Mouse (Mus musculus): ENCODE data around the gene Scn5a. TPM values are rescaled to one million over a fixed set of nuclear protein-coding genes. Genes with fewer than 3 reads are reported as not detected.

The Scn5a gene
- polyA plus RNA-seq, 1 experiment: 6.4 TPM

- 26% methylated on average over 9 of the region's 9 CpGs for WGBS
- Histone ChIP-seq H3K27ac (ENCODE audit: control insufficient read depth, insufficient read depth, low read length) (no peak overlapping the region), H3K4me3 (ENCODE audit: control insufficient read depth, insufficient read depth, low read length) (no peak overlapping the region), H3K36me3 (ENCODE audit: control insufficient read depth, insufficient read depth, low read length) (no peaks in the 10 kb centered on the region), H3K27me3 (ENCODE audit: control insufficient read depth, insufficient read depth, low read length) (peaks cover 2% of the 10 kb centered on the region; the same call in 1 of the 2 replicates), H3K4me1 (replicated peaks; ENCODE audit: control insufficient read depth, insufficient read depth, low read length) (peaks cover 12% of the 10 kb centered on the region)
- no peak for DNase-seq
- TF ChIP-seq CTCF (IDR thresholded peaks at IDR 0.05; ENCODE audit: borderline replicate concordance, control insufficient read depth, extremely low read depth, insufficient read depth, low read length, poor library complexity): no peak
- no peak for TF ChIP-seq POLR2A (IDR thresholded peaks at IDR 0.05; ENCODE audit: control insufficient read depth, extremely low read depth, insufficient read depth, low read length, poor library complexity)
Observed at GRCm38 (mm10) chr9:119570652-119571051, 8.2 kb downstream of the Scn5a start.

DNA sequence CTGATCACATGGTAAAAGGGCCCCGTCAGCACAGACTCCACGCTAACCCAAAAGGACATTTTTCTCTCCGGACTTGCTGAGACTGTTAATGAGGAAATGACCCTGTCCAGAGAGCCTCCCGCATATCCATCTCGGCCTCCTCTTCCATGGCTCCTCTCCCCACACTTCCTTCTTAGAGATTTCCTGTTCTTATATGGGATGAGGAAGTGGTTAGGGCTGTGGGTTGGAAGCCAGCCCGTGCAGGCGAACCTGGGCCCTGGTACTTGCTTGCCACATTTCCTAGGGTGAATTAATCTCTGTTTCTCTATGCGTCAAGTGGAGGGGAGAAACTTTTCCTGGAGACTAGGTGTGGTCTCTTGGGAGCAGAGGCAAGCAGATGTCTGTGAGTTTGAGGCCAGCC is 10.1 kb downstream of the Scn5a start:
- H3K4me1 ChIP-seq (replicated peaks; ENCODE audit: control insufficient read depth, insufficient read depth, low read length): peaks cover 12% of the 10 kb centered on the region
- no peak overlapping the region for H3K4me3 ChIP-seq (ENCODE audit: control insufficient read depth, insufficient read depth, low read length)
- no peaks in the 10 kb centered on the region for H3K36me3 ChIP-seq (ENCODE audit: control insufficient read depth, insufficient read depth, low read length)
- peaks cover 2% of the 10 kb centered on the region; the same call in 1 of the 2 replicates for H3K27me3 ChIP-seq (ENCODE audit: control insufficient read depth, insufficient read depth, low read length)
- no peak overlapping the region for H3K27ac ChIP-seq (ENCODE audit: control insufficient read depth, insufficient read depth, low read length)
- 8% methylated on average over 8 of the region's 8 CpGs for WGBS
- DNase-seq: no peak
- TF ChIP-seq CTCF (IDR thresholded peaks at IDR 0.05; ENCODE audit: borderline replicate concordance, control insufficient read depth, extremely low read depth, insufficient read depth, low read length, poor library complexity): no peak
- TF ChIP-seq POLR2A (IDR thresholded peaks at IDR 0.05; ENCODE audit: control insufficient read depth, extremely low read depth, insufficient read depth, low read length, poor library complexity): no peak

- DNase-seq: no peak
- WGBS: 77% methylated on average over 5 of the region's 5 CpGs
- no peak for TF ChIP-seq CTCF (IDR thresholded peaks at IDR 0.05; ENCODE audit: borderline replicate concordance, control insufficient read depth, extremely low read depth, insufficient read depth, low read length, poor library complexity)
- no peak for TF ChIP-seq POLR2A (IDR thresholded peaks at IDR 0.05; ENCODE audit: control insufficient read depth, extremely low read depth, insufficient read depth, low read length, poor library complexity)
Observed at GRCm38 (mm10) chr9:119567800-119568199, 11.0 kb downstream of the Scn5a start.

DNA sequence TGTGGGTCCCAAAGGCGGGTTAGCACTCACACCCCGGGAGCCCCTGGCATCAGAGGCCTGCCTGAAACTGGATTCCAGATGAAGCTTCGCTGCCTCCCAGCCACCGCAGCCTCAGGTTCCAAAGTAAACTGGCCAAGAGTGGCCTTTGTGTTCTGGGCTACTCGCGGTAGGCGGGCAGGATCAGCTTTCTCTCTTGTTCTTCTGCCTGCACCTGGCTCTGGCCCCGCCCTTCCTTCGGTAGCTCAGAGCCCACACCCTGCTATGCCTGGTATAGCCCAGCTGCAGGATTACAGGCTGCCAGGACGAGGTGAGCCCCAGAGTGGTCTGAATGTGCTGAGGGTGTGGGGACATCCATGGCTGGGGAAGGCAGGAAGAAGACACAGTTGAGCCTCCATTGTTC is 12.6 kb downstream of the Scn5a start:
- Histone ChIP-seq H3K36me3 (ENCODE audit: control insufficient read depth, insufficient read depth, low read length) (no peaks in the 10 kb centered on the region), H3K4me3 (ENCODE audit: control insufficient read depth, insufficient read depth, low read length) (no peak overlapping the region), H3K4me1 (replicated peaks; ENCODE audit: control insufficient read depth, insufficient read depth, low read length) (peaks cover 12% of the 10 kb centered on the region), H3K27me3 (ENCODE audit: control insufficient read depth, insufficient read depth, low read length) (peaks cover 2% of the 10 kb centered on the region; the same call in 1 of the 2 replicates), H3K27ac (ENCODE audit: control insufficient read depth, insufficient read depth, low read length) (no peak overlapping the region)
- WGBS: 23% methylated on average over 10 of the region's 10 CpGs
- DNase-seq: no peak
- TF ChIP-seq POLR2A (IDR thresholded peaks at IDR 0.05; ENCODE audit: control insufficient read depth, extremely low read depth, insufficient read depth, low read length, poor library complexity) (no peak), CTCF (IDR thresholded peaks at IDR 0.05; ENCODE audit: borderline replicate concordance, control insufficient read depth, extremely low read depth, insufficient read depth, low read length, poor library complexity) (no peak)

More at GRCm38 (mm10) chr9:119567800-119568199, 11.0 kb downstream of the Scn5a start:
- Histone ChIP-seq H3K4me1 (replicated peaks; ENCODE audit: control insufficient read depth, insufficient read depth, low read length) (peaks cover 12% of the 10 kb centered on the region), H3K4me3 (ENCODE audit: control insufficient read depth, insufficient read depth, low read length) (no peak overlapping the region), H3K27ac (ENCODE audit: control insufficient read depth, insufficient read depth, low read length) (no peak overlapping the region), H3K36me3 (ENCODE audit: control insufficient read depth, insufficient read depth, low read length) (no peaks in the 10 kb centered on the region), H3K27me3 (ENCODE audit: control insufficient read depth, insufficient read depth, low read length) (peaks cover 2% of the 10 kb centered on the region; the same call in 1 of the 2 replicates)

GRCm38 (mm10) chr9:119564803-119565202 is 14.0 kb downstream of the Scn5a start:
- no peak for DNase-seq
- WGBS: 83% methylated on average over 6 of the region's 6 CpGs
- peaks cover 12% of the 10 kb centered on the region for H3K4me1 ChIP-seq (replicated peaks; ENCODE audit: control insufficient read depth, insufficient read depth, low read length)
- H3K27me3 ChIP-seq (ENCODE audit: control insufficient read depth, insufficient read depth, low read length): peaks cover 2% of the 10 kb centered on the region; the same call in 1 of the 2 replicates
- H3K4me3 ChIP-seq (ENCODE audit: control insufficient read depth, insufficient read depth, low read length): no peak overlapping the region
- TF ChIP-seq CTCF (IDR thresholded peaks at IDR 0.05; ENCODE audit: borderline replicate concordance, control insufficient read depth, extremely low read depth, insufficient read depth, low read length, poor library complexity): no peak
- TF ChIP-seq POLR2A (IDR thresholded peaks at IDR 0.05; ENCODE audit: control insufficient read depth, extremely low read depth, insufficient read depth, low read length, poor library complexity): no peak
- H3K27ac ChIP-seq (ENCODE audit: control insufficient read depth, insufficient read depth, low read length): no peak overlapping the region
- H3K36me3 ChIP-seq (ENCODE audit: control insufficient read depth, insufficient read depth, low read length): no peaks in the 10 kb centered on the region

GRCm38 (mm10) chr9:119563617-119564016 is 15.2 kb downstream of the Scn5a start:
- Histone ChIP-seq H3K4me1 (replicated peaks; ENCODE audit: control insufficient read depth, insufficient read depth, low read length) (peaks cover 12% of the 10 kb centered on the region), H3K27me3 (ENCODE audit: control insufficient read depth, insufficient read depth, low read length) (0 out of 2 replicates have a peak, but pooled peaks cover 2% of the 10 kb centered on the region), H3K27ac (ENCODE audit: control insufficient read depth, insufficient read depth, low read length) (no peak overlapping the region), H3K4me3 (ENCODE audit: control insufficient read depth, insufficient read depth, low read length) (no peak overlapping the region), H3K36me3 (ENCODE audit: control insufficient read depth, insufficient read depth, low read length) (no peaks in the 10 kb centered on the region)
- 22% methylated on average over 6 of the region's 6 CpGs for WGBS
- TF ChIP-seq POLR2A (IDR thresholded peaks at IDR 0.05; ENCODE audit: control insufficient read depth, extremely low read depth, insufficient read depth, low read length, poor library complexity): no peak
- TF ChIP-seq CTCF (IDR thresholded peaks at IDR 0.05; ENCODE audit: borderline replicate concordance, control insufficient read depth, extremely low read depth, insufficient read depth, low read length, poor library complexity): no peak
- no peak for DNase-seq

- no peak for DNase-seq
Observed at GRCm38 (mm10) chr9:119562256-119562655, 16.6 kb downstream of the Scn5a start.

More at GRCm38 (mm10) chr9:119562256-119562655, 16.6 kb downstream of the Scn5a start:
- Histone ChIP-seq H3K4me3 (ENCODE audit: control insufficient read depth, insufficient read depth, low read length) (no peak overlapping the region), H3K27ac (ENCODE audit: control insufficient read depth, insufficient read depth, low read length) (no peak overlapping the region), H3K27me3 (ENCODE audit: control insufficient read depth, insufficient read depth, low read length) (0 out of 2 replicates have a peak, but pooled peaks cover 2% of the 10 kb centered on the region), H3K4me1 (replicated peaks; ENCODE audit: control insufficient read depth, insufficient read depth, low read length) (peaks cover 12% of the 10 kb centered on the region), H3K36me3 (ENCODE audit: control insufficient read depth, insufficient read depth, low read length) (no peaks in the 10 kb centered on the region)
- 80% methylated on average over 12 of the region's 12 CpGs for WGBS
- TF ChIP-seq CTCF (IDR thresholded peaks at IDR 0.05; ENCODE audit: borderline replicate concordance, control insufficient read depth, extremely low read depth, insufficient read depth, low read length, poor library complexity) (no peak), POLR2A (IDR thresholded peaks at IDR 0.05; ENCODE audit: control insufficient read depth, extremely low read depth, insufficient read depth, low read length, poor library complexity) (no peak)
